Mouse (Mus musculus): ENCODE measurements at regions not wholly inside any gene's neighbourhood (a gene's known extent, or its start where the extent isn't known, plus 50 kb on each side); places are given as distances from the start of the nearest gene placed in this dataset.

- peak; percentile 38 to 80 for DNase-seq
Observed at GRCm38 (mm10) chr12:32757441-32758119, 61.8 kb upstream of the Nampt start.

GRCm38 (mm10) chr12:32758150-32758549 lies 61.2 kb upstream of the Nampt start:
- DNase-seq: no peak

- no peak for DNase-seq
Observed at GRCm38 (mm10) chr12:32760627-32761026, 58.7 kb upstream of the Nampt start.

GRCm38 (mm10) chr12:32761055-32761454 lies 58.3 kb upstream of the Nampt start:
- no peak for DNase-seq

GRCm38 (mm10) chr12:32764271-32764670 lies 55.1 kb upstream of the Nampt start:
- no peak for DNase-seq

GRCm38 (mm10) chr12:32764747-32765146 lies 54.6 kb upstream of the Nampt start:
- no peak for DNase-seq

GRCm38 (mm10) chr12:32765861-32766260 lies 53.5 kb upstream of the Nampt start:
- DNase-seq: peak; percentile 18 to 68

GRCm38 (mm10) chr12:32766575-32766974 lies 52.8 kb upstream of the Nampt start:
- DNase-seq: no peak

GRCm38 (mm10) chr12:32767206-32768081 lies 51.9 kb upstream of the Nampt start:
- DNase-seq: peak in 1 of 2 experiments; percentile 7

GRCm38 (mm10) chr12:32768082-32768743 lies 51.1 kb upstream of the Nampt start:
- peak; percentile 89 to 93 for DNase-seq

GRCm38 (mm10) chr12:32768744-32769535 lies 50.4 kb upstream of the Nampt start:
- DNase-seq: peak in 1 of 2 experiments; percentile 25
